Mouse (Mus musculus) heart, adult 2 months (tissue): ENCODE measurements around the gene Hgd.

Experiments used
- CTCF ChIP-seq: fragments of 200-600 bp; IDR thresholded peaks from 2 replicates; pipeline ENCODE4 v1.8.1; 2022; ENCODE audit warnings: antibody characterized with exemption, mild to moderate bottlenecking, moderate library complexity
- EP300 ChIP-seq: fragments of 200-500 bp; IDR thresholded peaks from 2 replicates; pipeline ENCODE4 v1.6.1; 2011; ENCODE audit warnings: low read depth, low read length, control low read depth; ENCODE audit not compliant: insufficient read depth
- POLR2A ChIP-seq: fragments of 200-500 bp; IDR thresholded peaks from 2 replicates; pipeline ENCODE4 v1.6.1; 2011; ENCODE audit warnings: mild to moderate bottlenecking, low read depth, low read length, control low read depth; ENCODE audit not compliant: insufficient read depth

GRCm38 (mm10) chr16:37583801-37584200 lies 3.8 kb downstream of the Hgd start:
- TF ChIP-seq CTCF: no peak
- no peak for TF ChIP-seq POLR2A
- TF ChIP-seq EP300: no peak
